Mouse (Mus musculus): ENCODE results near the gene Tnfaip8l1. TPM values are rescaled to one million over a fixed set of nuclear protein-coding genes. Genes with fewer than 3 reads are reported as not detected.

Tnfaip8l1 gene
- total and polyA plus RNA-seq, 2 experiments from 2014 or later = 7.1 to 14.4 TPM

- ATAC-seq (no peak), DNase-seq (ENCODE audit: low spot score) (no peak)
- Histone ChIP-seq H3K4me3 (ENCODE audit: low read length) (no peak overlapping the region), H3K27ac (no peak overlapping the region), H3K9me3 (ENCODE audit: low read length) (no peaks in the 10 kb centered on the region), H3K9ac (replicated peaks; ENCODE audit: low read length) (no peak overlapping the region), H3K4me2 (ENCODE audit: low read depth, low read length) (no peak overlapping the region), H3K27me3 (ENCODE audit: insufficient read depth, low read length) (no peaks in the 10 kb centered on the region), H3K36me3 (ENCODE audit: insufficient read depth, low read length) (no peaks in the 10 kb centered on the region), H3K4me1 (ENCODE audit: insufficient read depth, low read length) (peaks cover 17% of the 10 kb centered on the region; the same call in 1 of the 2 replicates)
- TF ChIP-seq CTCF (IDR thresholded peaks at IDR 0.05; ENCODE audit: low read depth) = no peak
- WGBS = 22% methylated on average over 9 of the region's 9 CpGs
Measured at GRCm38 (mm10) chr17:56146131-56146530, 16.1 kb upstream of the Tnfaip8l1 start.

GRCm38 (mm10) chr17:56147420-56147819 lies 14.9 kb upstream of the Tnfaip8l1 start:
- 56% methylated on average over 12 of the region's 12 CpGs for WGBS
- no peak for TF ChIP-seq CTCF (IDR thresholded peaks at IDR 0.05; ENCODE audit: low read depth)
- peaks cover 7% of the 10 kb centered on the region; the same call in 1 of the 2 replicates for H3K4me1 ChIP-seq (ENCODE audit: insufficient read depth, low read length)
- no peaks in the 10 kb centered on the region for H3K9me3 ChIP-seq (ENCODE audit: low read length)
- H3K4me2 ChIP-seq (ENCODE audit: low read depth, low read length) = no peak overlapping the region
- no peak overlapping the region for H3K27ac ChIP-seq
- ATAC-seq (no peak), DNase-seq (ENCODE audit: low spot score) (no peak)
- no peaks in the 10 kb centered on the region for H3K36me3 ChIP-seq (ENCODE audit: insufficient read depth, low read length)
- no peaks in the 10 kb centered on the region for H3K27me3 ChIP-seq (ENCODE audit: insufficient read depth, low read length)
- no peak overlapping the region for H3K4me3 ChIP-seq (ENCODE audit: low read length)
- no peak overlapping the region for H3K9ac ChIP-seq (replicated peaks; ENCODE audit: low read length)

- no peaks in the 10 kb centered on the region for H3K9me3 ChIP-seq (ENCODE audit: low read length)
- H3K27ac ChIP-seq = no peak overlapping the region
- DNase-seq (ENCODE audit: low spot score) = no peak
- no peaks in the 10 kb centered on the region for H3K36me3 ChIP-seq (ENCODE audit: insufficient read depth, low read length)
- H3K4me3 ChIP-seq (ENCODE audit: low read length) = no peak overlapping the region; the same call in 1 of the 2 replicates
- H3K4me2 ChIP-seq (ENCODE audit: low read depth, low read length) = peak overlapping the region; percentile 73
- 18% methylated on average over 9 of the region's 9 CpGs for WGBS
- peak overlapping the region; percentile 53; the same call in 1 of the 2 replicates for H3K9ac ChIP-seq (replicated peaks; ENCODE audit: low read length)
- no peaks in the 10 kb centered on the region for H3K27me3 ChIP-seq (ENCODE audit: insufficient read depth, low read length)
- no peak for ATAC-seq
- no peak for TF ChIP-seq CTCF (IDR thresholded peaks at IDR 0.05; ENCODE audit: low read depth)
- peaks cover 7% of the 10 kb centered on the region; the same call in 1 of the 2 replicates for H3K4me1 ChIP-seq (ENCODE audit: insufficient read depth, low read length)
Measured at GRCm38 (mm10) chr17:56148280-56148679, 14.0 kb upstream of the Tnfaip8l1 start.

GRCm38 (mm10) chr17:56148790-56149618 lies 13.3 kb upstream of the Tnfaip8l1 start:
- TF ChIP-seq CTCF (IDR thresholded peaks at IDR 0.05; ENCODE audit: low read depth) = no peak
- WGBS = under 1% methylated on average over 28 of the region's 30 CpGs
- peak overlapping the region; percentile 73 for H3K4me2 ChIP-seq (ENCODE audit: low read depth, low read length)
- no peak overlapping the region for H3K27ac ChIP-seq
- H3K27me3 ChIP-seq (ENCODE audit: insufficient read depth, low read length) = no peaks in the 10 kb centered on the region
- ATAC-seq (peak; percentile 52; the same call in 1 of the 2 replicates), DNase-seq (ENCODE audit: low spot score) (peak; percentile 48)
- no peaks in the 10 kb centered on the region for H3K9me3 ChIP-seq (ENCODE audit: low read length)
- H3K36me3 ChIP-seq (ENCODE audit: insufficient read depth, low read length) = no peaks in the 10 kb centered on the region
- peak overlapping the region; percentile 53 for H3K9ac ChIP-seq (replicated peaks; ENCODE audit: low read length)
- peak overlapping the region; percentile 37 for H3K4me3 ChIP-seq (ENCODE audit: low read length)
- H3K4me1 ChIP-seq (ENCODE audit: insufficient read depth, low read length) = peaks cover 7% of the 10 kb centered on the region; the same call in 1 of the 2 replicates

GRCm38 (mm10) chr17:56149897-56150296 lies 12.4 kb upstream of the Tnfaip8l1 start:
- ATAC-seq (no peak), DNase-seq (ENCODE audit: low spot score) (no peak)
- Histone ChIP-seq H3K9me3 (ENCODE audit: low read length) (no peaks in the 10 kb centered on the region), H3K4me2 (ENCODE audit: low read depth, low read length) (no peak overlapping the region), H3K27me3 (ENCODE audit: insufficient read depth, low read length) (no peaks in the 10 kb centered on the region), H3K27ac (no peak overlapping the region), H3K4me3 (ENCODE audit: low read length) (no peak overlapping the region), H3K9ac (replicated peaks; ENCODE audit: low read length) (no peak overlapping the region), H3K4me1 (ENCODE audit: insufficient read depth, low read length) (peaks cover 7% of the 10 kb centered on the region; the same call in 1 of the 2 replicates), H3K36me3 (ENCODE audit: insufficient read depth, low read length) (no peaks in the 10 kb centered on the region)
- no peak for TF ChIP-seq CTCF (IDR thresholded peaks at IDR 0.05; ENCODE audit: low read depth)
- WGBS = 59% methylated on average over 2 of the region's 2 CpGs

- TF ChIP-seq CTCF (IDR thresholded peaks at IDR 0.05; ENCODE audit: low read depth) = no peak
- ATAC-seq (peak; percentile 49), DNase-seq (ENCODE audit: low spot score) (peak; percentile 80)
- H3K36me3 ChIP-seq (ENCODE audit: insufficient read depth, low read length) = no peaks in the 10 kb centered on the region
- H3K27ac ChIP-seq = no peak overlapping the region
- 22% methylated on average over 9 of the region's 9 CpGs for WGBS
- no peaks in the 10 kb centered on the region for H3K9me3 ChIP-seq (ENCODE audit: low read length)
- H3K27me3 ChIP-seq (ENCODE audit: insufficient read depth, low read length) = no peaks in the 10 kb centered on the region
- H3K4me2 ChIP-seq (ENCODE audit: low read depth, low read length) = no peak overlapping the region
- peaks cover 7% of the 10 kb centered on the region; the same call in 1 of the 2 replicates for H3K4me1 ChIP-seq (ENCODE audit: insufficient read depth, low read length)
- H3K4me3 ChIP-seq (ENCODE audit: low read length) = no peak overlapping the region
- H3K9ac ChIP-seq (replicated peaks; ENCODE audit: low read length) = no peak overlapping the region
Measured at GRCm38 (mm10) chr17:56153643-56154042, 8.6 kb upstream of the Tnfaip8l1 start.

GRCm38 (mm10) chr17:56159729-56160128 lies 2.5 kb upstream of the Tnfaip8l1 start:
- no peak overlapping the region for H3K4me3 ChIP-seq (ENCODE audit: low read length)
- peak; percentile 87 for TF ChIP-seq CTCF (IDR thresholded peaks at IDR 0.05; ENCODE audit: low read depth)
- H3K9ac ChIP-seq (replicated peaks; ENCODE audit: low read length) = no peak overlapping the region
- peaks cover 8% of the 10 kb centered on the region for H3K4me1 ChIP-seq (ENCODE audit: insufficient read depth, low read length)
- ATAC-seq (no peak), DNase-seq (ENCODE audit: low spot score) (peak; percentile 73)
- WGBS = 2% methylated on average over 9 of the region's 9 CpGs
- no peaks in the 10 kb centered on the region for H3K36me3 ChIP-seq (ENCODE audit: insufficient read depth, low read length)
- no peak overlapping the region for H3K27ac ChIP-seq
- no peak overlapping the region for H3K4me2 ChIP-seq (ENCODE audit: low read depth, low read length)
- H3K27me3 ChIP-seq (ENCODE audit: insufficient read depth, low read length) = no peaks in the 10 kb centered on the region
- H3K9me3 ChIP-seq (ENCODE audit: low read length) = no peaks in the 10 kb centered on the region
